Mouse (Mus musculus) myocyte (in vitro differentiated cells): ENCODE measurements around the gene Fcrlb. TPM values are rescaled to one million over a fixed set of nuclear protein-coding genes. Genes with fewer than 3 reads are reported as not detected.

ENCODE experiments used
- H3K27me3 ChIP-seq: one replicate; pipeline ENCODE4 v1.6.1; 2011; ENCODE audit not compliant: control insufficient read depth, insufficient read depth, insufficient read length
- H3K36me3 ChIP-seq: one replicate; pipeline ENCODE4 v1.6.1; 2011; ENCODE audit not compliant: control insufficient read depth, insufficient read depth
- H3K4me2 ChIP-seq: one replicate; pipeline ENCODE4 v1.6.1; 2011; ENCODE audit warnings: low read depth, control low read depth
- H3K4me3 ChIP-seq: one replicate; pipeline ENCODE4 v1.5.1; 2011; ENCODE audit warnings: mild to moderate bottlenecking, control low read depth, moderate library complexity
- H3K79me2 ChIP-seq: one replicate; pipeline ENCODE4 v1.6.1; 2011; ENCODE audit not compliant: control insufficient read depth, insufficient read depth
- H3ac ChIP-seq: one replicate; pipeline ENCODE4 v1.6.1; 2011; ENCODE audit not compliant: control insufficient read depth, insufficient read length
- CEBPB ChIP-seq: IDR thresholded peaks from 2 replicates; pipeline ENCODE4 v1.6.1; 2011; ENCODE audit warnings: mild to moderate bottlenecking, moderate library complexity; ENCODE audit not compliant: poor library complexity, insufficient read depth, severe bottlenecking
- E2F4 ChIP-seq: IDR thresholded peaks from one replicate; pipeline ENCODE4 v1.6.1; 2011; ENCODE audit warnings: mild to moderate bottlenecking, control low read depth, moderate library complexity; ENCODE audit not compliant: insufficient read depth
- MAX ChIP-seq: IDR thresholded peaks from one replicate; pipeline ENCODE4 v1.6.1; 2011; ENCODE audit warnings: low read depth, mild to moderate bottlenecking, control low read depth
- MYOD1 ChIP-seq, 3 experiments: IDR thresholded peaks; one replicate each; pipeline ENCODE4 v1.6.1; 2011; ENCODE audit warnings: control low read depth in 2 of 3, low read depth in 2 of 3, mild to moderate bottlenecking in 2 of 3, moderate library complexity in 1 of 3; ENCODE audit not compliant: insufficient read length in 2 of 3, control insufficient read depth in 1 of 3
- MYOG ChIP-seq, 3 experiments: IDR thresholded peaks; one replicate each; pipeline ENCODE4 v1.6.1; 2011; ENCODE audit warnings: control low read depth in 2 of 3, low read depth in 2 of 3, mild to moderate bottlenecking in 2 of 3; ENCODE audit not compliant: insufficient read length in 2 of 3, control insufficient read depth in 1 of 3, insufficient read depth in 1 of 3
- POLR2A ChIP-seq: IDR thresholded peaks from one replicate; pipeline ENCODE4 v1.6.1; 2011; ENCODE audit warnings: low read depth, mild to moderate bottlenecking, control low read depth, moderate library complexity; ENCODE audit not compliant: insufficient read length
- POLR2AphosphoS2 ChIP-seq: IDR thresholded peaks from one replicate; pipeline ENCODE4 v1.6.1; 2011; ENCODE audit warnings: low read depth, control low read depth; ENCODE audit not compliant: insufficient read length
- REST ChIP-seq: IDR thresholded peaks from one replicate; pipeline ENCODE4 v1.6.1; 2011; ENCODE audit warnings: mild to moderate bottlenecking, control low read depth, moderate library complexity; ENCODE audit not compliant: insufficient read depth, insufficient read length
- SRF ChIP-seq: IDR thresholded peaks from one replicate; pipeline ENCODE4 v1.6.1; 2011; ENCODE audit warnings: low read depth; ENCODE audit not compliant: control insufficient read depth, insufficient read length
- TCF12 ChIP-seq: IDR thresholded peaks from one replicate; pipeline ENCODE4 v1.6.1; 2011; ENCODE audit warnings: mild to moderate bottlenecking, control low read depth; ENCODE audit not compliant: poor library complexity, insufficient read depth, severe bottlenecking
- TCF3 ChIP-seq: IDR thresholded peaks from one replicate; pipeline ENCODE4 v1.6.1; 2011; ENCODE audit warnings: low read depth, control low read depth; ENCODE audit not compliant: insufficient read length
- USF1 ChIP-seq: IDR thresholded peaks from one replicate; pipeline ENCODE4 v1.6.1; 2011; ENCODE audit warnings: low read depth, mild to moderate bottlenecking, control low read depth, moderate library complexity
- polyA plus RNA-seq: library from polyadenylated mRNA; unstranded; fragments of >200 nt; fragmentation: generic; extraction: Trizol; gene quantifications from one replicate; pipeline ENCODE4 v1.2.1, GENCODE M21; 2012; ENCODE audit warnings: missing spikeins

Gene Fcrlb
- polyA plus RNA-seq, 1 experiment, result 1.6 TPM

DNA sequence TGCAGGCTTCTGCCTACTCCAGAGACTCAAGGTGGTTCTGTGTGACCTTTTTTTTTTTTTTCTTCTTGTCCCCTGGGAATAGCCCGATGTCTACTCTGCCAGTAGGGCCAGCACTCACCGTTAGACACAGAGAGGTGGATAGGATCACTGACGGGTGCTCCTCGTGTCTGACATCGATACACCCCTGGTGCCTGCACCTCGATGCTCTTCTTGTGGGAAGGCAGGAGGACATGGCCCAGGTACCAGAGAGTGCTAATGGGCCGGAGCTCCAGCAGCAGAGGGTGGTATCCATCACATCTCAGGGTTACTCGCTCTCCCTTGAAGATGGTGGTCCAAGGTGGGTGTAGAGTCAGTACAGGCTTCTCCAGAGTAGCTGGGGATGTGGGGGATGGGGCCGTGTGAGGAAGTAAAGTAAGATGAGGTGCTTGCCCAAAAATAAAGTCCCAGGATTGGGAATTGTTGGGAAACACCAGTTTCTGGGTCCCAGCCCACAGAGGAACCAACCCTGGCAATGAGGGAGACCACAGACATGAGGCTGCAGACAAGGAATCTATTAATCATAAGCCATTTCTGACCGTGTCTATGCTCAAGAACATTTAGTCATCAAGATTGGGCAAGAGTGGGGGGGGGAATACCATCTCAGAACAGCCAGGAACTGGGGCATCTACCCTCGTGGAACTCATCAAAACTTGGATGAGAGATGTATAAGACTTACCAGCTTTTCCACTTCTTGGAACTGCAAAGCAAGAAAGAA, 657 bp downstream of the Fcrlb start:
- no peaks in the 10 kb centered on the region for H3K27me3 ChIP-seq
- H3K36me3 ChIP-seq, result no peaks in the 10 kb centered on the region
- H3ac ChIP-seq, result no peak overlapping the region
- H3K4me3 ChIP-seq, result no peak overlapping the region
- no peaks in the 10 kb centered on the region for H3K79me2 ChIP-seq
- no peak for TF ChIP-seq SRF
- TF ChIP-seq CEBPB, result peak; percentile 99
- TF ChIP-seq MAX, result no peak
- peak overlapping the region; percentile 62 for H3K4me2 ChIP-seq

DNA sequence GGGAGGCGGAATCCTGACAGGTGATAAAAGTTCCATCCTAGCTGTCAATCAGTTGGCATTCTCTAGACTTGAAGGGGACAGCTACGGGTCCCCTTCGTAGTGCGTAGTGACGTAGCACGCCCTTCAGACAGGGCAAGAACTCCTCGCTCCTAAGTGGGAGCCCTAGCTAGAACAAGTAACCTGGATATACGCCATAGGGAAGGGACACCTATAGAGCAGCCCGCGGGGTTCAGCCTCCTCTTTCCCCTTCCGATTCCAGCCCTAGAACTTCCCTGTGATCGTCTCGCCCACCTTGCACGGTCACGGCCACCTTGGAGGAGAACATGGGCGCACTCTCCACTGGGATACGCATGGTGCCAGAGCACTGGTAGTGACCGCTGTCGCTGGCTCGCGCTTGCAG, 4.4 kb downstream of the Fcrlb start:
- Histone ChIP-seq H3K4me3 (no peak overlapping the region), H3ac (no peak overlapping the region), H3K4me2 (no peak overlapping the region), H3K79me2 (no peaks in the 10 kb centered on the region), H3K36me3 (no peaks in the 10 kb centered on the region), H3K27me3 (no peaks in the 10 kb centered on the region)
- no peak for TF ChIP-seq MAX
- TF ChIP-seq E2F4, result no peak
- no peak for TF ChIP-seq CEBPB
- no peak for TF ChIP-seq TCF3
- no peak for TF ChIP-seq POLR2AphosphoS2
- TF ChIP-seq REST, result no peak
- TF ChIP-seq TCF12, result no peak
- no peak for TF ChIP-seq MYOD1 (IDR thresholded peaks at IDR 0.05; ENCODE audit: control insufficient read depth in 1 of 3, insufficient read length in 2 of 3, low read depth in 2 of 3)
- TF ChIP-seq MYOG (IDR thresholded peaks at IDR 0.05; ENCODE audit: control insufficient read depth in 1 of 3, insufficient read depth in 1 of 3, insufficient read length in 2 of 3, low read depth in 2 of 3), result no peak
- TF ChIP-seq POLR2A, result no peak
- TF ChIP-seq SRF, result no peak
- no peak for TF ChIP-seq USF1

DNA sequence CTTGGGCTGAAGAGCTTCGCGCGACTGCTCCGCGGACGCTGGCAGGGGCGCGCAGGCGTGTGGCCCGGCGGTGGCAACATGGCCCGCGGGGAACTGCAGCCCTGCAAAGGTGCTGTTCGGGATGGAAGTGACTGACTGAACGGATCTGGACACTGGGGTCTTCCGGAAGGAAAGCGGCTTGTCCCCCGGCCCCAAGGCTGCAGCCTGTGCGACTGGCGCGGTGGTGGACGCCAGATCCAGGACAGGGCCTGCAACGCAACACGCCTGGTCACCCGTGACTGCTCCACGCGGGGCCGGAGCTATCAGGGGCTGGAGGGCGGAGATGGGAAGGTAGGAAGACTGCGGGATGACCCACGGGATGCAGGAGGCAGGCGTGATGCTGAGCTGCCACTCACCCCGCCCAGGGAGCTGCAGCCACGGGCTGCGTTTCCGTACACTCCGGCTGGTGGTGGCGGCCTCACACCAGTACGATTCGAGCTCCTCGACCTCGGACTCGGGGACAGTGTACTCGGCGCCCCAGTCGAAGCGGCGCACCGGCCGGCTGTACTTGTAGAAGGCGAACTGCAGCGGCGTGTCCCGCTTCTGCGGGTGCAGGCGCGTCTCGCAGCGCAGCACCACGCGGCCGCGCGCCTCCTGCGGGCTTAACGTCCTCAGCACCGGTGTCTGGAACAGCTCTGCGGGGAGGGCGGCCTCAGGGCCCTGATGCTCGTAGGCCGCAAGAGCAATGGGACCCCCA, 5.1 kb downstream of the Fcrlb start:
- no peak overlapping the region for H3ac ChIP-seq
- TF ChIP-seq MYOD1 (IDR thresholded peaks at IDR 0.05; ENCODE audit: control insufficient read depth in 1 of 3, insufficient read length in 2 of 3, low read depth in 2 of 3) (no peak), TCF12 (no peak), REST (no peak), MAX (no peak), TCF3 (no peak), USF1 (no peak), POLR2A (no peak), MYOG (IDR thresholded peaks at IDR 0.05; ENCODE audit: control insufficient read depth in 1 of 3, insufficient read depth in 1 of 3, insufficient read length in 2 of 3, low read depth in 2 of 3) (no peak), CEBPB (no peak), POLR2AphosphoS2 (no peak), E2F4 (no peak), SRF (no peak)
- H3K4me3 ChIP-seq, result no peak overlapping the region
- H3K36me3 ChIP-seq, result no peaks in the 10 kb centered on the region
- H3K79me2 ChIP-seq, result no peaks in the 10 kb centered on the region
- H3K4me2 ChIP-seq, result no peak overlapping the region
- no peaks in the 10 kb centered on the region for H3K27me3 ChIP-seq

GRCm38 (mm10) chr1:170907111-170907455, 5.7 kb downstream of the Fcrlb start:
- H3K4me2 ChIP-seq, result no peak overlapping the region
- no peaks in the 10 kb centered on the region for H3K79me2 ChIP-seq
- no peaks in the 10 kb centered on the region for H3K36me3 ChIP-seq
- no peak overlapping the region for H3ac ChIP-seq
- TF ChIP-seq SRF, result no peak
- TF ChIP-seq CEBPB, result no peak
- TF ChIP-seq USF1, result no peak
- no peak for TF ChIP-seq POLR2AphosphoS2
- no peak for TF ChIP-seq MYOG (IDR thresholded peaks at IDR 0.05; ENCODE audit: control insufficient read depth in 1 of 3, insufficient read depth in 1 of 3, insufficient read length in 2 of 3, low read depth in 2 of 3)
- TF ChIP-seq MYOD1 (IDR thresholded peaks at IDR 0.05; ENCODE audit: control insufficient read depth in 1 of 3, insufficient read length in 2 of 3, low read depth in 2 of 3), result no peak
- TF ChIP-seq E2F4, result no peak
- TF ChIP-seq TCF12, result no peak
- TF ChIP-seq MAX, result no peak
- no peak for TF ChIP-seq POLR2A
- TF ChIP-seq REST, result no peak
- TF ChIP-seq TCF3, result no peak
- H3K27me3 ChIP-seq, result no peaks in the 10 kb centered on the region
- H3K4me3 ChIP-seq, result no peak overlapping the region

GRCm38 (mm10) chr1:170903485-170903884, 9.3 kb downstream of the Fcrlb start:
- Histone ChIP-seq H3K27me3 (no peaks in the 10 kb centered on the region), H3K79me2 (no peaks in the 10 kb centered on the region)

More at GRCm38 (mm10) chr1:170903485-170903884, 9.3 kb downstream of the Fcrlb start:
- no peak for TF ChIP-seq POLR2A
- no peak for TF ChIP-seq CEBPB
- TF ChIP-seq E2F4, result no peak
- no peak for TF ChIP-seq SRF
- no peak for TF ChIP-seq REST
- no peak for TF ChIP-seq TCF12
- no peak for TF ChIP-seq MYOG (IDR thresholded peaks at IDR 0.05; ENCODE audit: control insufficient read depth in 1 of 3, insufficient read depth in 1 of 3, insufficient read length in 2 of 3, low read depth in 2 of 3)
- no peak for TF ChIP-seq POLR2AphosphoS2
- TF ChIP-seq MAX, result no peak
- no peak for TF ChIP-seq MYOD1 (IDR thresholded peaks at IDR 0.05; ENCODE audit: control insufficient read depth in 1 of 3, insufficient read length in 2 of 3, low read depth in 2 of 3)
- Histone ChIP-seq H3ac (no peak overlapping the region), H3K4me3 (no peak overlapping the region), H3K4me2 (no peak overlapping the region), H3K36me3 (no peaks in the 10 kb centered on the region)
